Mouse (Mus musculus) neutrophil, adult 5-6 weeks (primary cell): ENCODE measurements around the gene Nup214. TPM values are rescaled to one million over a fixed set of nuclear protein-coding genes. Genes with fewer than 3 reads are reported as not detected.
A peak's percentile ranks its signal among the peaks of the same experiment; 100 is the strongest.
"Not testable (repeated sequence)": the region's sequence is repeated elsewhere in the genome, so short reads cannot be mapped to it uniquely, and the experiment has no call there.

Source experiments
- ATAC-seq: fragments of 151-379, 151-347 bp; 2 replicates; pipeline ENCODE4 v1.8.0; 2017; ENCODE audit warnings: mild to moderate bottlenecking, moderate TSS enrichment; ENCODE audit not compliant: insufficient number of reproducible peaks, poor library complexity, low FRiP score, severe bottlenecking; ENCODE audit errors: extremely low read depth
- total RNA-seq: library from RNA; stranded (forward); fragments of 200-1000 nt; gene quantifications from 2 replicates; pipeline ENCODE4 v1.2.3, GENCODE M21; 2017

Gene Nup214
- total RNA-seq, 1 experiment from 2014 or later, result 50.9 TPM

DNA sequence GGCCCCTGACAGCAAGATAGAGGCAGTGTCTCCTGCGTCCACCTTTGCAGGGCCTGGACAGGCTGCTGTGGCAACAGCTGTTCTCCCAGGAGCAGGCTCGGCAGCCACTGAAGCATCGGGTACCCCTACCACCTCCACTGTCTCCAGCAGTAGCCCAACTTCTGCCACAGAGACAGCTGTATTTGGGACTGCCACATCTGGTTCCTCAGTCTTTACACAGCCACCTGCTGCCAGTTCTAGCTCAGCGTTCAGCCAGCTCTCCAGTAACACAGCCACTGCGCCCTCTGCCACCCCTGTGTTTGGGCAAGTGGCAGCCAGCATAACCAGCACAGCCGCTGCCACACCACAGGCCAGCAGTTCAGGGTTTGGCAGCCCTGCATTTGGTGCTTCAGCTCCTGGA is 60.0 kb downstream of the Nup214 start:
- no peak for ATAC-seq

GRCm38 (mm10) chr2:32037279-32037858 is 63.1 kb downstream of the Nup214 start:
- no peak for ATAC-seq

- no peak for ATAC-seq
Measured at GRCm38 (mm10) chr2:32038661-32039081, 64.4 kb downstream of the Nup214 start.

- not testable (repeated sequence) for ATAC-seq
Measured at GRCm38 (mm10) chr2:32040646-32041045, 66.4 kb downstream of the Nup214 start.

GRCm38 (mm10) chr2:32041087-32041486 is 66.9 kb downstream of the Nup214 start:
- ATAC-seq, result no peak

DNA sequence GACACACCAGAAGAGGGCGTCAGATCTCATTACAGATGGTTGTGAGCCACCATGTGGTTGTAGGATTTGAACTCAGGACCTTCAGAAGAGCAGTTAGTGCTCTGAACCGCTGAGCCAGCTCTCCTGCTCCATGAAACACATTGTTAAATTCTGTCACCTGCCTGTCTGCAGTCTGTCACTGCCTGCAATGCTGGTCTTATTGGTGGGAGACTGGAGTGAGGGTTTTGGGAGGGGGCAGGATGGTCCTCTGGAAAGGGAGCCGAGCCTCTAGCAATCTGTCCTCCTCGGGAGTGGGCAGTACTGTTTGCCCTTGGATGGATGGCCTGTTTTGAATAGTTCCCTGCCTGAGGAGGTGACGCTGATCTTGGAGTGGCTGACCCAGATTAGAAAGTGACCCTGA is 69.6 kb downstream of the Nup214 start:
- ATAC-seq, result no peak

GRCm38 (mm10) chr2:32045375-32045774 is 71.1 kb downstream of the Nup214 start:
- no peak for ATAC-seq

GRCm38 (mm10) chr2:32046009-32046408 is 71.8 kb downstream of the Nup214 start:
- no peak for ATAC-seq

DNA sequence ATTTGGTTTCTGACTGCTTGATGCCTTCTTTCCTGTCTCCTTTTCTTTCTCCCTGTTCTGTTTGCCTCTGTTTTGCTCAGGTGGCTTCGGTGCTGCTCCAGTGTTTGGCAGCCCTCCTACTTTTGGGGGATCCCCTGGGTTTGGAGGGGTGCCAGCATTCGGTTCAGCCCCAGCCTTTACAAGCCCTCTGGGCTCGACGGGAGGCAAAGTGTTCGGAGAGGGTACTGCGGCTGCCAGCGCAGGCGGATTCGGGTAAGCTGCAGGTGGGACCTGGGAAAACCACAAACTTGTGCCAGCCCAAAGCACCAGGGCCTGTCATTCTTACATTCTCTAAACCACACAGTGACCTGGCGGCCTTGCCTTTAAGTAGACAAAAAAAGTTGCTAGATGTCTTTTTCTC is 73.1 kb downstream of the Nup214 start:
- ATAC-seq, result 0 out of 2 replicates have a peak, but pooled peaks have one; percentile 13

DNA sequence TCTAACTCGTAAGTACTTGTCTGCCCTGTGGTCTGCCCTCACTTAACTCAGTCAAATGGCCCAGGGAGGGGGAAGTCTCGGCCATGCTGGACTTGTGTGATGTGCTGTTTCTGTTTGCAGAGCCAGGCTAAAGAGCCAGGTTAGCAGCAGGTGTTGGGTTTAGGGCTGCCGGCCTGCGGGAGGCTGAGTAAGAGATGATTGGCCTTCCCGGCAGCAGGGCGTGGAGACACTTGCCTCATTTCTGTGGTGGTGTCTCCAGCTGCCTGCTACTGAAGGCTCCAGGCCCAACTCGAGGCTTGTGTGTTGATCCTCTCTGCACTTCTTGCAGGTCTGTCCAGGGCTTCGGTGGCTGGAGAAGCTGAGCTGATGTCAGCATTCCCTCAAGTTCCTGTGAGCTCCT is 77.6 kb downstream of the Nup214 start:
- no peak for ATAC-seq

- no peak for ATAC-seq
Measured at GRCm38 (mm10) chr2:32052418-32052817, 78.2 kb downstream of the Nup214 start.

DNA sequence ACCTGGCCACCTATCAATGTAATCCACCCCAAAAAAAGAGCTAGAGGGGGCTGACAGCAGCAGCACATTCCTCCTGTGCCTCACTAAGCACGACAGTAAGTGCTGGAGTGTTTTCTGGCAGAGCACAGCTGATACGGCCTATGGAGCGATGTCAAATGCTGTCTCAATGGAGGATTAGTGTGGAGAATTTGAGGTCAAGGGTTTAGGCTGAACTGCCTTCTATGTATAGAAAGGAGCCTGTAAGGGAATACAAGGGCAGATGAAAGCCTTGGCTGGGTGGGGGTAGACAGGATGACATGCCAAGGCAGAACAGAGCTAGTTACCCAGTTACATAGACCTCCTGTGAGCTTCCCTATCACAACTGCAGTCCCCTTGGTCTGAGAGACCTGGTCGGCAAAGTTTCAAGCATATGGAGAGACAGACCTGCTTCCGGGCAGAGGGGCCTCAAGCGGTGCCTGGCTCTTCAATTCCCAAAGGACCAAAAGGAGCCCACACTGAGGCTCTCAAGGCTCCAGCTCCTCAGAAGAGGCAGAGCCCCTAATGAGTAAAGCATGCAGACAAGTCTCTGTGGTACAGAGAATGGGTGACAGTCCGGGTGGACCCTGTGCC is 81.2 kb downstream of the Nup214 start:
- no peak for ATAC-seq

DNA sequence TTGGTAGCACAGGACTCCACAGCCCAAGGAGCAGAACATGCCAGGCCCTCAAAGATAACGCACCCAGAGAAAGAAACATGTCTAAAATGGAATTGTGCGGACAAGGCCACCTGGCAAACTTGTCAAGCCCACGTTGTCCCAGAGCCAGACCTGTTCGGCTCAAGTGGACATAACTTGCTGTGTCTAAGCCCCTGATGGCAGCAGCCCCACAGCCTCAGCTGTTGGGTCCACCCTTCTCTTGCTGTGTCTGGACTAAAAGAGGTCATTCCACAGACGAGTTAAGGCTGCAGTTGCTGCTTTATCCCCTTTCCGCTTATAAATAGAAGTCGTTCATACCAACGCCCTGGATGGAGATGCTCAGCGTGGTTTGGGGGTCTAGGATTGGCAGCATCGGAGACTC is 82.3 kb downstream of the Nup214 start:
- no peak for ATAC-seq

GRCm38 (mm10) chr2:32057360-32057759 is 83.1 kb downstream of the Nup214 start:
- ATAC-seq, result no peak

GRCm38 (mm10) chr2:32057794-32058193 is 83.6 kb downstream of the Nup214 start:
- no peak for ATAC-seq

DNA sequence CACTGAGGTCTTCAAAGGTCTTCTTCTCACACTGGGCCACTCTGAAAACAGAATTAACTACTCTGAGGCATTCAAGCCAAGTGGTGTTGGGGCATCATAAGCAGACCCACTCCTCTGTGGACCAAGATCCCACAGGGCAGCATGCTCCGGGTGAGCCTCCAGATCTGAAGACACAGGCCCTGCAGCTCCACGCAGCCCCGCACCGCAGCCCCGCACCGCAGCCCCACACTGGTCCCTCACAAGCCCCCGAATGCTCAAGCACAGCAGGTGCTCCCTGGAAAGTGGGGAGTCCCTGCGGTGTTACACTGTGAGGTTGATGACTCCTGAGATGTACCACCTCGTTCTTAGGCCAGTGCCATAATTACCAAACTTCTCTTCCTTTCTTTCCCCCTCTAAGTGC is 84.0 kb downstream of the Nup214 start:
- no peak for ATAC-seq

DNA sequence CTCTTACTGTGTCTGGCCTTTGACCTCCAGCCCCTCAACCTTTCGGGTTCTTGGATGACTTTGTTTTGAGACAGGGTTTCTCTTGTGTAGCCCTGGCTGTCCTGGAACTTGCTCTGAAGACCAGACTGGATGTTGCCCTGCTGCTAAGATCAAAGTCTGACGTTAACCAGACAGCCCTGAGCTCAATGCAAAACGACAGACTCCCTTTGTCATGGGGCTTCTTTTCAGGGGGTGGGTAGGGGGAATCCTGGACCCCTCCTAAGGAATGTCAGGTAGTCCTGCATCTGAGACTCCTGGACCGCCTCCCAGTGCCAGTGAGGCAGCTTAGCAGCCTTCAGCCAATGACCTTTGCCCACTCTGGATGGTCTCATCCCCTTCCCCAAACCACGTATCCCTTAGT is 84.5 kb downstream of the Nup214 start:
- ATAC-seq, result no peak

DNA sequence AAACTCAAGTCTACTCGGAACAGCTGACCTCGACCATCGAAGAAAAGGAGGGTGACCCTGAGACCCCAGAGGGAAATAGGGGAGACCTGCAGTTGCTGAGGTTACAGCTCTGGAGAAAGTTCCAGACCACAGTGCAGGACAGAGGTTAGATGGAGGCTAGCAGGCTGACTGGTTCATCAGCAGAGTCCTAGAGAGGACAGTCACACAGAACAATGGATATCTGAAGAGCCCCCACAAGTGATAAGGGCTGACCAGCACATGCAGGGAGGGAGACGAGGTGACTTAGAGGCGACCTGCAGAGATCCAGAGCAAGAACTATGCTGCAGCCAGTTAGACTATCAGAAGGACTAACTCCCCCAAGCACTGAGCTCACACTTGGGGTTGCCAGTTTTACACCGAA is 85.4 kb downstream of the Nup214 start:
- ATAC-seq, result no peak

DNA sequence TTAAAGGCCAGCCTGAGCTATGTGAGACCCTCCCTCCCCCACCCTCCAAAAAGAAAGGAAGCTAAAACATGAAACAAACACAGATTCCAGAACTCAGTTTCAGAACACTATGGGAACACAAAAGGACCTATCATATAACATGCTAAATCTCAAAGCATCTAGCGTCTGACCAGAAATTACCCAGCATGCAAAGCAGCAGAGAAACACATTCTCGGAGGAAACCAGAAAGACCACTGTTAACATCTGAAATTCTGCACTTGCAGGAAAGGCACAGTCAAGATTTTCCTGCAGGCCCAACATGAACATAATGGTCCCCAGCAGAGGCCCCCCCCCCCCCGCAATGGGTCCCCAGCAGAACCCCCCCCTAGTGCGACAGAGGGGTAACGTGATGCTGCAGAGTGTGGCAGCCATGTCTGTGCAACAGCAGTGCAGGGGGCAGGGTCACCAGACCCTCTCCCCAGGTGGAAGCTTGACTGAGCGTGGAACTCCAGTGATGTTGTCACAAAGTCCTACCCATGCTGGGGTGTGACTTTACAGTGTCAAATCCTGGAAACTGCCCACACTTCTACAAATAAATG is 86.1 kb downstream of the Nup214 start:
- ATAC-seq, result no peak

DNA sequence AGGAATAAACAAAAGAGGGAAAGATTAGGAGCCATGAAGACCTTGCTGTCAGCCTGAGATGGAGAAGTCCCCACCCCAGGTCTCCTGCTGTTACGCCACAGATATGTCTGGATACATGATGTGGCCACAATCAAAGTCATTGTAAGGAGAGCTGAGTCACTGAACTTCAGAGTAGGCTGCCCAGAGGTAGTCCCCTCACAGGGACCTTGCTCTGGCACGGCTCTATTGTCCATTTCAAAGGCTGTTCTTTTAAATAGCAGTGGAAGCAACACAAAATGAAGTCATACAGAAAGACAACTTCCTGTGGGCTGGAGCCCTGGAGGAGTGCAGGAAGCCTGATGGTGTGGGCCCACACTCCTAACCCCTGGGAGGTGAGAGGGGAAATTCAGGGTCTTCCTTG is 87.0 kb downstream of the Nup214 start:
- ATAC-seq, result no peak
